Mouse (Mus musculus) macrophage (primary cell): ENCODE data around the gene E030018B13Rik. TPM values are rescaled to one million over a fixed set of nuclear protein-coding genes. Genes with fewer than 3 reads are reported as not detected.

Source experiments
- H3K27ac ChIP-seq: fragments of 350-480 bp; formaldehyde crosslinking; 2 replicates; pipeline ENCODE4 v1.9.0; 2021
- H3K36me3 ChIP-seq: fragments of 350-480 bp; formaldehyde crosslinking; 2 replicates; pipeline ENCODE4 v1.9.0; 2021; ENCODE audit errors: inconsistent target
- H3K4me3 ChIP-seq: fragments of 350-480 bp; formaldehyde crosslinking; 2 replicates; pipeline ENCODE4 v1.9.0; 2021; ENCODE audit errors: inconsistent target
- H3K79me2 ChIP-seq: fragments of 350-480 bp; formaldehyde crosslinking; 2 replicates; pipeline ENCODE4 v1.9.0; 2021; ENCODE audit errors: inconsistent target
- WGBS: methylation state at CpG from one replicate; pipeline ENCODE4 v1.1.7; 2026; ENCODE audit warnings: inconsistent platforms; ENCODE audit not compliant: missing documents; 5-methylcytosine and 5-hydroxymethylcytosine counted together
- polyA plus RNA-seq: library from polyadenylated mRNA; stranded (reverse); fragments of 250-400 nt; gene quantifications from 3 replicates; pipeline ENCODE4 v1.2.4, GENCODE M21; 2018; ENCODE audit warnings: inconsistent platforms

Gene E030018B13Rik
- polyA plus RNA-seq, 1 experiment from 2014 or later: not detected

DNA sequence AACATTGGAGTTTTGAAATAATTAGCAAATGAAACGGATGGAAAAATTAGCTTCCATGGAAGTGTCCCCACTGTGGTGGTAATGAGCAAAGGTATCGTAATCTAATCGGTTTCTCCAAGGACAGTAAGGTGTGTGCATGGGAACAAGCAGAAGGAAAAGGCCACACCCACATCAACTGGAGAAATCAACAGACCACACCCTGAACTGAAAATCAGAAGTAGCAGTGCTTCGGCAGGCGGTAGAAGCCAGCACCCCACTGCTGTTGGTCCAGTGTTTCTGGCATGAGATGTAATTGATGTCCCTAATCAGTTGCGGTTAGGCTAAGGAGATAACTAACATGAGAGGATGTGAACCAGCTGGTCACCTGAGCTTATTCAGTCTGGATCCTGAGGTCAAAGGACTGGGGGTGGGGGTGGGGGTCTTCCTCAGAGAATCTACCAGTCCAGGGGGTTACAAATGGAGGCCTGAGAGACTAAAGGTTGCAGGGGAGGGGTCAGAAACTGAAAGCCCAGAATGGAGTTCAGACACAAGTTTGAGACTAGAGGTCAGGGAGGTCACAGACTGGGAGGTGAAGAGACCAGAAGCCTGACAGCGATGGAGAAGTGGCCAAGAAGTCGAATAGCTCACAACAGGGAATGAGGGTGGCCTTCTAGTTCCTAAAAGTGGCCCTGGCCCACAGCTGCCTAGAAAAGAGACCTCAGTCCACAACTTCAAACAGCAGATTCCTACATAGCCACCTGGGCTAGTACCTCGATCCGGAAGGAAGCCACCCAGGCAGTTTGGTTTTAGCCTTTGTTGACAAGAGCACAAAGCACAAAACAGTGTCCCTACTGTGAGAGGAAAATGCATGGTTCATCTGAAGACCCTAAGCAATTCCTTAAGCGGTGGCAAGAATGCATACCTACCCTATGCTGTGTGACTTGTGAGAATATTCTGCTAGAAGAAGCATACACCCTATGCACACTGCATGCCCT lies 31.1 kb downstream of the E030018B13Rik start:
- WGBS: 87% methylated on average over 9 of the region's 11 CpGs
- H3K79me2 ChIP-seq: no peaks in the 10 kb centered on the region
- no peak overlapping the region for H3K27ac ChIP-seq
- H3K4me3 ChIP-seq: no peak overlapping the region
- no peaks in the 10 kb centered on the region for H3K36me3 ChIP-seq

GRCm38 (mm10) chr7:63949176-63949575 lies 32.5 kb downstream of the E030018B13Rik start:
- Histone ChIP-seq H3K27ac (no peak overlapping the region), H3K36me3 (no peaks in the 10 kb centered on the region), H3K4me3 (no peak overlapping the region), H3K79me2 (no peaks in the 10 kb centered on the region)
- WGBS: 94% methylated on average over 3 of the region's 3 CpGs

DNA sequence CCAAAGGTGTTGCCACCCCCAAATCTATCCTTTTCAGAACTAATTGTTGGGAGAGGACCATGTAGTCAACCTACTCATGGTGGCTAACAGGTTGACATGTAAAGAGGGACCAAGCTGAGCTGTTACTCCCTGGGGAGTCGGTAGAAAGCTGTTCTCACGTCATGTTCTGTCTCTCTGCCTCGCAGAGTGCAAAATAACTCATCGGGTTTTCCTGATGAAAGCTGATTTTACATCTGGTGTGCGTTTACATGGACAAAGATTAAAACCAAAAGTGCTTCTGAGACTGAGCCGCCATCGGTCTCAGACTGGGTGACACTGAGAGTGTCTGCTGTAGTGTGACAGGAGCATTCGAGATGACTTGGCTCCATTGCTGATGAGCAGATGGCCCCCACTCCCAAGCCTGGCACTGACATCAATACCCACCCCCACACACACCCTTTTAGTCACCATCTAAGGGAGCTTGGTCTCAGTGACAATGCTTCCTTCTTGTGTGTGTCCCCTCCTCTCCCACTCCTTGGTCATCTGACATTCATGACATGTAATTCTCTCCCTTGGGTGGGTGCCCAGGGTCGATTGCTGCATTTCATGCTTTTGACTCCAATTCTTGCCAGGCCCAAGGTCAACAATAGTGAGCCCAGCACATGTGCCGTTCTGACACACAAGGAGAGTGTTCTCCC lies 34.4 kb downstream of the E030018B13Rik start:
- no peak overlapping the region for H3K27ac ChIP-seq
- 94% methylated on average over 10 of the region's 10 CpGs for WGBS
- no peak overlapping the region for H3K4me3 ChIP-seq
- no peaks in the 10 kb centered on the region for H3K36me3 ChIP-seq
- no peaks in the 10 kb centered on the region for H3K79me2 ChIP-seq

- 96% methylated on average over 6 of the region's 7 CpGs for WGBS
- H3K4me3 ChIP-seq: no peak overlapping the region
- H3K79me2 ChIP-seq: no peaks in the 10 kb centered on the region
- H3K27ac ChIP-seq: no peak overlapping the region
- H3K36me3 ChIP-seq: no peaks in the 10 kb centered on the region
These were observed 35.6 kb downstream of the E030018B13Rik start for GRCm38 (mm10) chr7:63952077-63952898.

GRCm38 (mm10) chr7:63955440-63955839 lies 38.8 kb downstream of the E030018B13Rik start:
- Histone ChIP-seq H3K36me3 (no peaks in the 10 kb centered on the region), H3K27ac (no peak overlapping the region), H3K79me2 (no peaks in the 10 kb centered on the region), H3K4me3 (no peak overlapping the region)
- WGBS: 95% methylated on average over 2 of the region's 2 CpGs

GRCm38 (mm10) chr7:63956138-63956823 lies 39.6 kb downstream of the E030018B13Rik start:
- H3K4me3 ChIP-seq: no peak overlapping the region
- no peaks in the 10 kb centered on the region for H3K79me2 ChIP-seq
- no peaks in the 10 kb centered on the region for H3K36me3 ChIP-seq
- H3K27ac ChIP-seq: no peak overlapping the region
- 88% methylated on average over 14 of the region's 14 CpGs for WGBS

DNA sequence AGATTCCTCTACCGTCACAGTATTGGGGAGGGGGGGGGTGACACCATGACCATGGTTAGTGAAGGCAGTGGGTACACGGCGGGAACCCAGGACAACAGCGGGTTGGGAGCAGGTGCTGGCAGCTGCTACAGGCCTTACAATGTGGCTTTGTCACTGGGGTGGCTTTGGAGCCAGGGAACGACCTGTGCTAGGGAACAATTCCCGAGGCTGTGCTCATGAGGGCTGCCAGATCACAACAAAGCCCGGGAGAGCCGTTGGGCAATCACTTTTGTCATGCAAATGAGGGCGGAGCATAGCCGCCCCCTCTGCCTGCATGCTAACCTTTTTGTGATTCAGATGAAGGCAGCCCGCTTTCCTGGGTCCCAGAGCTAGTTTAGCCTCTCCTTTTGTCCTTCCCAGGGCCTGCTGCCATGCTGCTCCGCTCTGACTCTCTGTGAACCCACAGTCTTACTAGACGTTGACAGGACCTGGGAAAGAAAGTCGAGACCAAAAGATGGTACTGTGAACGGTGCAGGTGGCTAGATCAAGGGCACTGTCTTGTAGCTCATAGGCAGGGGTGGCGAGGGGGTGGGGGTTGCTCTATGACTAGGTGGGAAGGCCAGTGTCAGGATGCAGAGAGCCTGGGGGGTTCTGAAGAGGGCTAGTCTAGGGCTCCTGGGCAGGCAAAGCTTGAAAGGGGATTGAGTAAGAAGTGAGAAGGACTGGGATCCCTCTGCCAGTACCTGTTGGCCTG lies 40.5 kb downstream of the E030018B13Rik start:
- no peak overlapping the region for H3K4me3 ChIP-seq
- no peak overlapping the region for H3K27ac ChIP-seq
- WGBS: 82% methylated on average over 16 of the region's 16 CpGs

DNA sequence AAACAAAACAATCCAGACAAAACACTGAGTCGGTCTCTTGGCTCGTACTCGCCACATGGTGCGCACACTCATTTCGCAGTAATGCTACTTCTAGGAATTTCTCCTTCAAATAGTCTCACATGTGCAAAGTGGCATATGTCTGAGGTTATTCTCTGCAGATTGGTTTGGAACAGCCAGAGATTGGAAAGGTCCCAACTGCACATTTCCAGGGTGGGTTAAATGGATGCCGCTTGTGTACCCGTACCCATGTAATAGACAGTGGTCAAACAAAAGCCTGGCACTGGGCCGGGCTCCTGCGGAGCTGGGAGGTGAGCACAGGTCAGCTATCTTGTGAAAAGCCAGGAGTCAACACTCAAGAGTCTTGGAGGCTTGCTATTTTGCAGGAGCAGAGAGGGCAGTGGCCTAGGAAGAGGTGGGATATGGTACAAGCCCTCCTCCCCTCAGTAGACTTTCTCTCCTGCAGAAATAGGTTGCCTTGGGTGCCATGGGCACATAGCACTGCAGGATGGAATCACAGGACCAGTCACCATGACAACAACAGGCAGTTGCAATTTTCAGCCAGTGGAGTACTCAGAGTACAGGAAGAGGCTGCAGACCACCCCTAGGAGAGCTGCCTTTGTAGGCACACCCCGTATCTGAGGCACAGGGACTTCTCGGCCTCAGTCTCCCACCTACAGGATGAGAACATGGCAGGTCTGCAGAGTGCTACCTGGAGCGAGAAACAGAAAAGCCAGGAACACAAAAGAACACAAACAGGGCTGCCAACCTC lies 41.4 kb downstream of the E030018B13Rik start:
- 91% methylated on average over 12 of the region's 12 CpGs for WGBS
- no peaks in the 10 kb centered on the region for H3K79me2 ChIP-seq
- no peaks in the 10 kb centered on the region for H3K36me3 ChIP-seq
- H3K4me3 ChIP-seq: no peak overlapping the region
- no peak overlapping the region for H3K27ac ChIP-seq

More for the DNA sequence above, 40.5 kb downstream of the E030018B13Rik start:
- Histone ChIP-seq H3K79me2 (no peaks in the 10 kb centered on the region), H3K36me3 (no peaks in the 10 kb centered on the region)

- no peak overlapping the region for H3K4me3 ChIP-seq
- H3K36me3 ChIP-seq: no peaks in the 10 kb centered on the region
- no peaks in the 10 kb centered on the region for H3K79me2 ChIP-seq
- H3K27ac ChIP-seq: no peak overlapping the region
- WGBS: 93% methylated on average over 5 of the region's 5 CpGs
These were observed 47.0 kb downstream of the E030018B13Rik start for GRCm38 (mm10) chr7:63963632-63964031.

DNA sequence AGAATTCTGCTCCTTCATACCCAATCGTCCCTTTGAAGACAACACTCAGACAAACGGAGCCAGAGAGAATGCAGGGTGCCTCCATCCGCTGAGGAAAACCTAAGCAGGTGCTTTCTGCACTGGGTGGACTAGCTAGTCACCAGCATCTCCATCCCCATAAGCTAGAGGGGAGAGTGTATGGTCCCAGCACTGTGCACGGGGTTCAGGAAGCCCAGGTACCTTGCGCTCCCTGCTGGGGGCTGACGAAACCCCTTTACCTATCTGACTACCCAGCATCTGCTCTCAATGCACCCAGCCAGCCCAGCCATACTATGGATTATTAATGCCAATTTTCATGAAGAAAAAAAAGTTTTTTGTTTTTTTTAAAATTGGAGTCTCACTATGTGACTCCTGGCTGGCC lies 47.5 kb downstream of the E030018B13Rik start:
- WGBS: 96% methylated on average over 6 of the region's 6 CpGs
- Histone ChIP-seq H3K27ac (no peak overlapping the region), H3K79me2 (no peaks in the 10 kb centered on the region), H3K36me3 (no peaks in the 10 kb centered on the region), H3K4me3 (no peak overlapping the region)

GRCm38 (mm10) chr7:63965135-63965534 lies 48.5 kb downstream of the E030018B13Rik start:
- no peaks in the 10 kb centered on the region for H3K36me3 ChIP-seq

DNA sequence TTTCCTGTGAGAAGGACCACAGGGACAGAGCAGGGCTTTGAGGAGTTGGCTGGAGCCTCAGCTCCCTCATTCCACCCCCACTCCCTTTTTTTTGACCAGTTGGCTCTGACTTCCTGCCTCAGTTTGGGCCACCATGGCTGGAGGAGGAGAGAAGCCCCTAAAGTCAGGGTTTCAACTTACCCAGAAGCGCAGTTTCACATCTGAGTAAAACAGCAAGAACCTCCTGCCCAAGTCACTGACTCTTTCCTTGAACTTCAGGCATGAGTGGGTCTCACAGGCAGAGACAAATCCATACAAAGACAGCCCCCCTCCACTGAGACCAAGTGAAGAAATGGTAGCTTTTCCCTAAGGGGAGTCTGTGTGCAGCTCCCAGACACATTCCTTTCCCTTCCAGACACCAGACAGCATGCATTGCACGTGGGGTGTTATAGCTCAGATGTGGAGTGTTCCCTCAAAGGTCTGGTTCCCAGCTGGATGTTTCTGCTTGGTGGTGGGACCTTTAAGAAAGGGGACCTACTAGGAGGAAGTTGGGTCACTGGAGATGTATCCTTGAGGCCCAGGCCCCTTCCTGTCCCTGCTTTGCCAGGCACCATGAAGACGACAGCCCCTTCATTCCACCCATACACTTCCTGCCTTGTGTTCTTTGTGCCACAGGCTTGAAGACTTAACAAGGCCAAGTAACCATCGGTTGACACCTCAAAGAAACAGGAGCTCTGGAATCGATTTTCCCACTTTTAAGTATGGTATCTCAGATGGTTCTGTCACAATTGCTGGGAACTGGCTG lies 49.2 kb downstream of the E030018B13Rik start:
- H3K79me2 ChIP-seq: no peaks in the 10 kb centered on the region
- WGBS: 59% methylated on average over 5 of the region's 5 CpGs
- no peak overlapping the region for H3K27ac ChIP-seq
- H3K36me3 ChIP-seq: no peaks in the 10 kb centered on the region
- H3K4me3 ChIP-seq: no peak overlapping the region

More at GRCm38 (mm10) chr7:63965135-63965534, 48.5 kb downstream of the E030018B13Rik start:
- Histone ChIP-seq H3K27ac (no peak overlapping the region), H3K79me2 (no peaks in the 10 kb centered on the region), H3K4me3 (no peak overlapping the region)
- 62% methylated on average over 2 of the region's 2 CpGs for WGBS
